Mouse (Mus musculus) lung, postnatal 4 days (tissue): ENCODE results near the gene Mei4.

Source experiments
- DNase-seq, 2 experiments: peaks; one replicate each; pipeline ENCODE4 v3.0.0; 2021

The Mei4 gene

GRCm38 (mm10) chr9:82162415-82162814 is 298.9 kb downstream of the Mei4 start:
- DNase-seq = no peak

- no peak for DNase-seq
Observed at GRCm38 (mm10) chr9:82217976-82218375, 354.5 kb downstream of the Mei4 start.

DNA sequence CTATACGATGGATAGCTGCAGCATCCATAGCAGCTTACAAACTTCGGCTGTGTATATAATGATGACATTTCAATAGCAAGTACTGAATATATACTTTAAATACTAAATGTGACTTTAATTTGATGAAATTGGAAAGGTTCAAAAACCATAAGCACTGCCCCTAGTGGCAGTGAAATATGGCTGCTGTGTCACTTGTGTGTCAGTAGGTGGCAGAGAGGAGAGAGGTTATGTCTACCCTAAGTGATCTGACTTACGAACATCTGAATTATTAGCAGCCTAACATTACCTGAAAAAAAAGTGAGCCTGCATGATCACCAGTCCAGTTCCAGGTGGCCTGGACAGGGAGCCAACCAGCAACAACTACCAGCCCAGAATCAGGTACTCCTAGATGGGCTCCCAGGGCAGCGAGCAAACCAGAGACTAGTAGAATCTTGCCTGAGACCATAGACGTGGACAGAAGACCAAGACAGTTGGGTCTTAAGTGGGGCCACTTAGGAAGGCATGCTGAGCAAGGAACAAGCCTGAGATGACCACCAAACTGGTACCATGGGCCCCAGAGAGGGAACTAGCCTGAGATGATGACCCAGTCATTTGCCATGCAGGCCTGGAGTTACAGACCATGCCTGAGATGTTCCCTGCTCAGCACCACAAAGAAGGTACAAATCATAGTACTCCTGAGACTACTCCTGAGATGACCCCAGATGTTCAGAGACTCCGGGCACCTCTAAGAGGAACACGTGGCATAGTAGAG is 384.4 kb downstream of the Mei4 start:
- no peak for DNase-seq
